Mouse (Mus musculus) right cerebral cortex, adult 2 months (tissue): ENCODE measurements around the gene Dmpk.
A peak's percentile ranks its signal among the peaks of the same experiment; 100 is the strongest.

Experiments used
- DNase-seq, 2 experiments: peaks; one replicate each; pipeline ENCODE4 v3.0.0; 2021 to 2022; ENCODE audit warnings: low spot score in 2 of 2

The Dmpk gene

GRCm38 (mm10) chr7:19075723-19076585, 7.7 kb upstream of the Dmpk start, which contains the start of gene Dmwd:
Gene Dmwd, plus strand, starts transcription at chr7:19076227.
- peak; percentile 96 to 97 for DNase-seq

- DNase-seq: no peak
These were observed 7.1 kb upstream of the Dmpk start for GRCm38 (mm10) chr7:19076586-19076991.

GRCm38 (mm10) chr7:19077761-19078160, 5.9 kb upstream of the Dmpk start:
- no peak for DNase-seq

- no peak for DNase-seq
These were observed 4.9 kb upstream of the Dmpk start for GRCm38 (mm10) chr7:19078732-19079131.

- no peak for DNase-seq
These were observed 3.1 kb upstream of the Dmpk start for GRCm38 (mm10) chr7:19080451-19080950.

- no peak for DNase-seq
These were observed 1.5 kb upstream of the Dmpk start for GRCm38 (mm10) chr7:19082171-19082570.

- no peak for DNase-seq
These were observed 553 bp upstream of the Dmpk start for GRCm38 (mm10) chr7:19083096-19083495.

GRCm38 (mm10) chr7:19084277-19084771, 675 bp downstream of the Dmpk start:
- no peak for DNase-seq

GRCm38 (mm10) chr7:19084921-19085473, 1.3 kb downstream of the Dmpk start:
- no peak for DNase-seq

- no peak for DNase-seq
These were observed 1.8 kb downstream of the Dmpk start for GRCm38 (mm10) chr7:19085495-19085894.

GRCm38 (mm10) chr7:19086042-19086441, 2.4 kb downstream of the Dmpk start:
- no peak for DNase-seq

GRCm38 (mm10) chr7:19086760-19087159, 3.1 kb downstream of the Dmpk start:
- DNase-seq: no peak

- DNase-seq: peak in 1 of 2 experiments; percentile 59
These were observed 5.2 kb downstream of the Dmpk start for GRCm38 (mm10) chr7:19088813-19089212.

GRCm38 (mm10) chr7:19091913-19092312, 8.3 kb downstream of the Dmpk start:
- DNase-seq: no peak

GRCm38 (mm10) chr7:19092381-19093173, 8.9 kb downstream of the Dmpk start:
- peak in 1 of 2 experiments; percentile 25 for DNase-seq

GRCm38 (mm10) chr7:19093174-19093521, 9.5 kb downstream of the Dmpk start:
- peak; percentile 66 to 74 for DNase-seq

GRCm38 (mm10) chr7:19093537-19094385, 10.1 kb downstream of the Dmpk start:
- DNase-seq: peak; percentile 74 to 76

GRCm38 (mm10) chr7:19094471-19094825, 10.8 kb downstream of the Dmpk start, which contains the start of gene Six5:
Gene Six5, plus strand, starts transcription at chr7:19094594.
- DNase-seq: no peak

GRCm38 (mm10) chr7:19094826-19095750, 11.4 kb downstream of the Dmpk start:
- peak in 1 of 2 experiments; percentile 34 for DNase-seq

GRCm38 (mm10) chr7:19095751-19096110, 12.1 kb downstream of the Dmpk start:
- DNase-seq: no peak
